Mouse (Mus musculus) kidney, embryonic 16.5 days (tissue): ENCODE results near the gene Pcbp4. TPM values are rescaled to one million over a fixed set of nuclear protein-coding genes. Genes with fewer than 3 reads are reported as not detected.

Source experiments
- ATAC-seq: fragments of 200-750 bp; cut with Nextera tagmentation; 2 replicates; pipeline ENCODE4 v1.8.0; 2017; ENCODE audit warnings: moderate TSS enrichment; ENCODE audit not compliant: low FRiP score, low TSS enrichment
- H3K27ac ChIP-seq: fragments of 300-500 bp; sonication (generic); 2 replicates; pipeline ENCODE4 v1.5.1; 2014; ENCODE audit warnings: low read length
- H3K27me3 ChIP-seq: fragments of 300-500 bp; sonication (generic); 2 replicates; pipeline ENCODE4 v1.6.1; 2014; ENCODE audit warnings: low read length, control low read depth, mixed read lengths; ENCODE audit not compliant: insufficient read depth
- H3K36me3 ChIP-seq: fragments of 300-500 bp; sonication (generic); 2 replicates; pipeline ENCODE4 v1.6.1; 2014; ENCODE audit warnings: low read length, control low read depth, mixed read lengths; ENCODE audit not compliant: insufficient read depth
- H3K4me1 ChIP-seq: fragments of 300-500 bp; sonication (generic); 2 replicates; pipeline ENCODE4 v1.6.1; 2014; ENCODE audit warnings: low read length, control low read depth, mixed read lengths; ENCODE audit not compliant: insufficient read depth
- H3K4me2 ChIP-seq: fragments of 300-500 bp; sonication (generic); replicated peaks from 2 replicates; pipeline ENCODE4 v1.6.1; 2014; ENCODE audit warnings: low read depth, low read length
- H3K4me3 ChIP-seq: fragments of 300-500 bp; sonication (generic); 2 replicates; pipeline ENCODE4 v1.5.1; 2014; ENCODE audit warnings: mild to moderate bottlenecking, low read length
- H3K9ac ChIP-seq: fragments of 300-500 bp; sonication (generic); replicated peaks from 2 replicates; pipeline ENCODE4 v1.6.1; 2014; ENCODE audit warnings: low read length
- H3K9me3 ChIP-seq: fragments of 300-500 bp; sonication (generic); 2 replicates; pipeline ENCODE4 v1.6.1; 2016; ENCODE audit warnings: low read length, control low read depth
- WGBS: fragments of 180-500 bp; shearing (Covaris S2); extraction: QIAGEN DNeasy Blood & Tissue Kit; methylation state at CpG from one replicate; pipeline ENCODE4 v1.1.7; 2014; 5-methylcytosine and 5-hydroxymethylcytosine counted together
- polyA plus RNA-seq: library from polyadenylated mRNA; unstranded; fragments of >200 nt; fragmentation: Nextera tagmentation; extraction: Ambion mirVana; gene quantifications from 2 replicates; pipeline ENCODE4 v1.2.1, GENCODE M21; 2015

The Pcbp4 gene
- polyA plus RNA-seq, 1 experiment from 2014 or later, result 119 TPM

DNA sequence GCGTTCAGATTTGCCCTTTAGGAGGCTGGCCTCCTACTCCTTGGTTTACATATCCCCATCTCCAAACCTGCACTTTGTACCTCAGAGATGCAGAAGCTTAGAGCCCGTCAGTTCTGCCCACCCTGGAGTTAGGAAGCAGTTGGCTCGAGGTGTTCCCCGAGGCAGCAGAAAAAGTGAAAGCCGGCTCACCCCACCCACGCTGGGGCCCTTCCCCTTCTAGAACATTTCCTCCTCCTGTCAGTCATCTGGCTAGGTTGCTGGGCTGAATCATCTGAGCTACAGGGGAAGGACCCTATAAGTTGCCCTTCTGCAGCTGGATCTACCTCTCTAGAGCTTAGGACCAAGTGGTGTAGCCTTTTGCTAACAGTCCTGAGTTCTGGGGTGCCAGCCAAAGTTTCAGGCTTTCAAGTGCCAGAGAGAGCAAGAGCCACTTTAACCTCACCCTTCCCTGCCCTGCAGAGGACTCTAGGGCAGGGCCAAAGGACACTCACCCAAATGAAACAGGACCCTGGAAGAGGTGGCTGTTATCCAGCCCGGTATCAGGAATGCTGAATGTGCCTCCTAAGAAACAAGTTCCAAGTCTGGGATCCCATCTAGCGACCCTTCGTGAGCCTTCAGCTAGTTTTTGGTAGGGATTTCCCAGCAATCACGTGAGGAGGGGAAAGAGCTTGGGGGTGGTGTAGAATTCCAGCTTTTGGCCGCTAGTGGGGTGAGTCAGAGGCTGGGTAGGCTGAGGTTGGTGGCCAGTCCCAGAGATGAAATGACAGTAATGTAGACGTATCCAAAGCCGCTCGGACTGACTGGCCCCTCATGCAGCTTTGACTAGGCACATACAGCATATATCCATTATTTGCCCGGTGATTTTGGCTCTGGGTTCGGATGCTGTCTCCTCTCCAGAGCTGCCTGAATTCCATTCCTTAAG, 23.2 kb downstream of the Pcbp4 start:
- H3K4me1 ChIP-seq, result peaks cover 45% of the 10 kb centered on the region
- peak overlapping the region; percentile 37 for H3K4me2 ChIP-seq
- H3K9ac ChIP-seq, result peak overlapping the region; percentile 55
- H3K27me3 ChIP-seq, result no peaks in the 10 kb centered on the region
- WGBS, result 22% methylated on average over 16 of the region's 16 CpGs
- peak overlapping the region; percentile 63 for H3K27ac ChIP-seq
- peak overlapping the region; percentile 3 for H3K4me3 ChIP-seq
- ATAC-seq, result peak; percentile 47
- no peaks in the 10 kb centered on the region for H3K9me3 ChIP-seq
- peaks cover 8% of the 10 kb centered on the region for H3K36me3 ChIP-seq

DNA sequence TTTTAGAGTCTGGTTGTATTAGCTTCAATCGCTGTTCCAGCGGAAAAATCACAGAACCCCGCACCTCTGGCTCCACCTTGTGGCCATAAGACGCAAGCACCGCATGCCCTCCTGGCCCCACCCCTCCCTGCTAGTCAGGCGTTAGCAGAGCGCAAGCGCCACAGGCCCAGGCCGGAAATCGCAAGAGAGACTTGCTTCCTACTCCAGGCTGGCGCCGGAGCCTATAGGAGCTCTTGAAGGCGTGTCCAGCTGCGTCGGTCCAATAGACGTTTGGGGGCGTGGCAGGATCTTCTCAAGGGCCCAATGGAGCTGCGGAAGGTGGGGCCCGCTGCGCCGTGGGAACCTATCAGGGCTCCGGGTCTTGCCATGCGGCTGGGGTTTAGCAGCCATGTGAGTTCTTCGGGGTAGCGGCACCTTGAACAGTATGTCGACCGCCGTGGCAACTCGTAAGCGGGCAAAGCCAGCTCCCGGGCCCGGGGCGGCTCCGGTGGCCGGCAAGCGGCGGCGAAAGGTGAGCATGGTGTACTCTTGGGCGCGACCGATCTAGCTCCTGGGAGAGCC, 23.9 kb downstream of the Pcbp4 start, which contains the start of gene Parp3:
Gene Parp3 (minus strand): TSS at position 26 of the 561 bp plus-strand sequence.
- H3K4me1 ChIP-seq, result peaks cover 41% of the 10 kb centered on the region
- no peaks in the 10 kb centered on the region for H3K27me3 ChIP-seq
- peak; percentile 98 for ATAC-seq
- no peaks in the 10 kb centered on the region for H3K9me3 ChIP-seq
- H3K4me3 ChIP-seq, result peak within 1 kb of the TSS; percentile 73
- WGBS, result under 1% methylated on average over 40 of the region's 41 CpGs
- peak within 1 kb of the TSS; percentile 74 for H3K9ac ChIP-seq
- peak within 1 kb of the TSS; percentile 63 for H3K27ac ChIP-seq
- H3K4me2 ChIP-seq, result peak within 1 kb of the TSS; percentile 98
- H3K36me3 ChIP-seq, result peaks cover 13% of the 10 kb centered on the region

- H3K4me2 ChIP-seq, result peak overlapping the region; percentile 98
- no peaks in the 10 kb centered on the region for H3K27me3 ChIP-seq
- H3K4me1 ChIP-seq, result peaks cover 39% of the 10 kb centered on the region
- peak overlapping the region; percentile 39; the same call in 1 of the 2 replicates for H3K27ac ChIP-seq
- 4% methylated on average over 16 of the region's 16 CpGs for WGBS
- peak overlapping the region; percentile 73 for H3K4me3 ChIP-seq
- peaks cover 16% of the 10 kb centered on the region for H3K36me3 ChIP-seq
- no peak for ATAC-seq
- H3K9me3 ChIP-seq, result no peaks in the 10 kb centered on the region
- H3K9ac ChIP-seq, result peak overlapping the region; percentile 74
Observed at GRCm38 (mm10) chr9:106477649-106478048, 24.6 kb downstream of the Pcbp4 start.

- H3K27ac ChIP-seq, result no peak overlapping the region
- peak overlapping the region; percentile 74 for H3K9ac ChIP-seq
- 73% methylated on average over 9 of the region's 9 CpGs for WGBS
- H3K36me3 ChIP-seq, result peaks cover 20% of the 10 kb centered on the region
- peak overlapping the region; percentile 98 for H3K4me2 ChIP-seq
- no peaks in the 10 kb centered on the region for H3K9me3 ChIP-seq
- no peak for ATAC-seq
- H3K4me3 ChIP-seq, result peak overlapping the region; percentile 73
- no peaks in the 10 kb centered on the region for H3K27me3 ChIP-seq
- H3K4me1 ChIP-seq, result peaks cover 39% of the 10 kb centered on the region
Observed at GRCm38 (mm10) chr9:106478101-106478500, 25.0 kb downstream of the Pcbp4 start.

DNA sequence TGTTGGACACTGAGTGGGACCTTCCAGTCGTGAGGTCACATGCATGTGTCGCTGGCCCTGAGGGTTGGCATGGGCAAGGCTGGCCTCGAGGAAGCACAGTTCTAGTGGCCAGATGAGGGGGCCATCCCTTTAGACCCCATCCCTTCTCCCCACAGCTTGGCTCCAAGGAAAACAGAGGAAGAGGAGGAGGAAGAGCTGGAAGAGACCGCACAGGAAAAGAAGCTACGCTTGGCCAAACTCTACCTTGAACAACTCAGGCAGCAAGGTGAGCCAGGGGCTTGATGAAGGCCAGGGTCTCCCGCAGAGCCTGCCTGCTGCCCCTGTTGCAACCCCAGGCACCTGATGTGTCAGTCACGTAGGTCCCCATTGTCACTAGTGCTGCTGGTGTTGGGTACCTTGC, 27.4 kb downstream of the Pcbp4 start:
- WGBS, result 88% methylated on average over 7 of the region's 7 CpGs
- ATAC-seq, result no peak
- peaks cover 38% of the 10 kb centered on the region for H3K36me3 ChIP-seq
- peaks cover 20% of the 10 kb centered on the region for H3K4me1 ChIP-seq
- H3K4me3 ChIP-seq, result no peak overlapping the region
- H3K4me2 ChIP-seq, result no peak overlapping the region
- no peaks in the 10 kb centered on the region for H3K27me3 ChIP-seq
- no peak overlapping the region for H3K9ac ChIP-seq
- H3K27ac ChIP-seq, result no peak overlapping the region
- H3K9me3 ChIP-seq, result no peaks in the 10 kb centered on the region

DNA sequence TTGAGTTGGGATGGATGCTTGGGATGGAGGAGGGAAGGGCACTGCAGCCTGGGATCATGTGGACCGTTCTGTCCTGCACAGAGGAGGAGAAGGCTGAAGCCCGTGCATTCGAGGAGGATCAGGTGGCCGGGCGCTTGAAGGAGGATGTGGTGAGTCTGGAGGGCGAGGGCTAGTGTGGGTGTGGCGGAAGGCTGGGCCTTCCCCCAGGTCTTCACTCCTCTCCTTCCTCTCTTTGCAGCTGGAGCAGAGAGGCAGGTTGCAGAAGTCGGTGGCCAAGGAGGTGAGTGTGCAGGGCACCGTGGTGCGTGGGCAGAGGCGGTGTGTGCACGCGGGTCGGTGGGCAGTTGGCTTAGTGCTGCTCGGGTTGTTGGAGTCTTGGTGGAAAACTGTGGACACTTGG, 28.0 kb downstream of the Pcbp4 start:
- Histone ChIP-seq H3K4me3 (no peak overlapping the region), H3K4me1 (peaks cover 15% of the 10 kb centered on the region), H3K27me3 (no peaks in the 10 kb centered on the region), H3K9ac (no peak overlapping the region), H3K9me3 (no peaks in the 10 kb centered on the region), H3K36me3 (peaks cover 39% of the 10 kb centered on the region), H3K4me2 (no peak overlapping the region), H3K27ac (no peak overlapping the region)
- 86% methylated on average over 13 of the region's 15 CpGs for WGBS
- no peak for ATAC-seq

DNA sequence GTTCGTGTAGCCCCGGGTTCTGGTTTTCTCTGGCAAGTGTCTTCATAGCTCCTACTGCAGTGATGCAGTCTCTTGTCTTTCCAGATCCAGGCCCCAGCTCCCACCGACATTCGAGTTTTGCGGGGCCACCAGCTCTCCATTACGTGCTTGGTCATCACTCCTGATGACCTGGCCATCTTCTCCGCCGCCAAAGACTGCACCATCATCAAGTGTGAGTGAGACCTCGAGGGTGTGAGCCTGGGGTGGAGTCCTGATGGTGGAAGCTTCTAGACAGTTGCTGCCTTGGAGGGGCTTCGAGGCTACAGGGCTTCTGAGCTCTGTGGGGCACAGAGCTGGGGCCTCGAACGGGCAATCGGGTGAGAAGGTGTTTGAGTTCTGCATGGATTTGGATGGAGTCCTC, 28.6 kb downstream of the Pcbp4 start:
- WGBS, result 92% methylated on average over 13 of the region's 13 CpGs
- no peak for ATAC-seq
- Histone ChIP-seq H3K9ac (no peak overlapping the region), H3K27ac (no peak overlapping the region), H3K4me1 (peaks cover 11% of the 10 kb centered on the region), H3K4me3 (no peak overlapping the region), H3K27me3 (no peaks in the 10 kb centered on the region), H3K36me3 (peaks cover 41% of the 10 kb centered on the region), H3K4me2 (no peak overlapping the region), H3K9me3 (no peaks in the 10 kb centered on the region)

GRCm38 (mm10) chr9:106482578-106483115, 29.6 kb downstream of the Pcbp4 start:
- 85% methylated on average over 17 of the region's 17 CpGs for WGBS
- Histone ChIP-seq H3K9me3 (no peaks in the 10 kb centered on the region), H3K4me1 (peaks cover 9% of the 10 kb centered on the region), H3K36me3 (peaks cover 41% of the 10 kb centered on the region), H3K4me3 (no peak overlapping the region), H3K9ac (no peak overlapping the region), H3K4me2 (no peak overlapping the region), H3K27me3 (no peaks in the 10 kb centered on the region), H3K27ac (no peak overlapping the region)
- no peak for ATAC-seq

DNA sequence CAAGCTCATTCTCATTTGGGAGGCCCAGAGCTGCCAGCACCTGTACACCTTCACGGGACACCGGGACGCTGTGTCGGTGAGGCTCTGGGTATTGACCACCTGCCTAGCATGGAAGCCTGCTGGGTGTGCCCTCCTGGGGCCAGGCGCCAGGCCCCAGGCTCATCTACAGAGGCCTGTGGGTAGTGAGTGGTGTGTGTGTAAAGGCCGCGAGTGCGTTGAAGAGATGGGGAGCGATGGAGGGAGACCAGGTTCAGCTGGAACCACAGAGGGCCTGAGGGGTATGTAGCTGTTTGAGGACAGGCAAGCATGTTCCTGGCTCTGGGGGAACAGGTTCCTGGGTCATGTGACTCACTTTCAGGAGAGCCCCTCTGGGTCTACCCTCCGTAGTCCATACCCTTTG, 30.0 kb downstream of the Pcbp4 start:
- no peak overlapping the region for H3K4me2 ChIP-seq
- peaks cover 41% of the 10 kb centered on the region for H3K36me3 ChIP-seq
- H3K9ac ChIP-seq, result no peak overlapping the region
- no peaks in the 10 kb centered on the region for H3K9me3 ChIP-seq
- H3K4me3 ChIP-seq, result no peak overlapping the region
- ATAC-seq, result no peak
- H3K27ac ChIP-seq, result no peak overlapping the region
- peaks cover 4% of the 10 kb centered on the region for H3K4me1 ChIP-seq
- H3K27me3 ChIP-seq, result no peaks in the 10 kb centered on the region
- 95% methylated on average over 10 of the region's 10 CpGs for WGBS
